Mouse (Mus musculus): ENCODE data around the gene Slc12a7.
A peak's percentile ranks its signal among the peaks of the same experiment; 100 is the strongest.

DNA sequence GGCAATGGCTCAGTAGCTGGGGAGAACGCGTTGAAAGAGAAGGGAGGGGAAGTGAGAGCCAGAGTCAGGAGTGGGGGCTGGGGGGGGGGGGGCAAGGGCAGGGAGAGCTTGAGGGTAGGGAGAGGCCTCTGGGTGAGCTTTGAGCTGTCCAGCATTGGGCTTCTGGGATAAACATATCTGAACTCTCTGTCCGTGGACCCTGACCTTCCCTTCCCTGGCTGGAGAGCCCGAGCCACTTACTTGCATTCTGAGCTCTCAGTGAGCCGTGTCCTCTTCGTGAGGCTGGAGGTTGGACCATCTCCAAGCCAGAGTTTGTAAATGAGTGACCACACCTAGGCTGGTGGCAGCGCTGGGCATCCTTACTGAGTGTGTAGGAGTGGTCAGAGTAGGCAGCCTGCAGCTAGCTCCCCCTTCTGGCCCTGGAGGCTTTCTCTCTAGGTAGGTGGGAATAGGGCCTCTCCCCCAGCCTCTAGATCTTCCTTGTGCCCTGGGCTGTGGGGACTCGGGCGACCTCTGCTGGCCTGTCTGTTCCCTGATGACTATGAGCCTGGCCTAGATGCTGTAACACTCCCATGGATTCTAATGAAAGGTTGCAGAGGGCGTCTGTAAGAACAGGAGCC is 40.5 kb upstream of the Slc12a7 start:
- TF ChIP-seq CTCF (conservative IDR thresholded peaks at IDR 0.05; ENCODE audit: insufficient read depth, insufficient read length, low read depth, low read length): peak; percentile 80
- TF ChIP-seq POLR2A (IDR thresholded peaks at IDR 0.05; ENCODE audit: low read depth, low read length): no peak
